Mouse (Mus musculus) stomach, embryonic 15.5 days (tissue): ENCODE data around the gene Hist1h2ah. TPM values are rescaled to one million over a fixed set of nuclear protein-coding genes. Genes with fewer than 3 reads are reported as not detected.
A peak's percentile ranks its signal among the peaks of the same experiment; 100 is the strongest.
"Not testable (repeated sequence)": the region's sequence is repeated elsewhere in the genome, so short reads cannot be mapped to it uniquely, and the experiment has no call there.

Experiments
- ATAC-seq: fragments of 200-750 bp; cut with Nextera tagmentation; 2 replicates; pipeline ENCODE4 v1.8.0; 2017; ENCODE audit warnings: low read depth, moderate number of reproducible peaks, moderate TSS enrichment; ENCODE audit not compliant: insufficient read depth, low FRiP score
- H3K27ac ChIP-seq: fragments of 300-500 bp; sonication (generic); 2 replicates; pipeline ENCODE4 v1.5.1; 2015; ENCODE audit warnings: mild to moderate bottlenecking, inconsistent platforms
- H3K27me3 ChIP-seq: fragments of 300-500 bp; sonication (generic); replicated peaks from 2 replicates; pipeline ENCODE4 v1.6.1; 2015; ENCODE audit warnings: inconsistent platforms
- H3K36me3 ChIP-seq: fragments of 300-500 bp; sonication (generic); 2 replicates; pipeline ENCODE4 v1.6.1; 2015; ENCODE audit warnings: inconsistent platforms
- H3K4me1 ChIP-seq: fragments of 300-500 bp; sonication (generic); 2 replicates; pipeline ENCODE4 v1.6.1; 2015; ENCODE audit warnings: inconsistent platforms
- H3K4me2 ChIP-seq: fragments of 300-500 bp; sonication (generic); 2 replicates; pipeline ENCODE4 v1.6.1; 2015; ENCODE audit warnings: mild to moderate bottlenecking, inconsistent platforms
- H3K4me3 ChIP-seq: fragments of 300-500 bp; sonication (generic); replicated peaks from 2 replicates; pipeline ENCODE4 v1.5.1; 2015; ENCODE audit warnings: inconsistent platforms
- H3K9ac ChIP-seq: fragments of 300-500 bp; sonication (generic); 2 replicates; pipeline ENCODE4 v1.6.1; 2015; ENCODE audit warnings: inconsistent platforms
- H3K9me3 ChIP-seq: fragments of 300-500 bp; sonication (generic); 2 replicates; pipeline ENCODE4 v1.6.1; 2016; ENCODE audit warnings: inconsistent platforms
- WGBS: fragments of 180-500 bp; shearing (Covaris S2); methylation state at CpG from one replicate; pipeline ENCODE4 v1.1.7; 2015; 5-methylcytosine and 5-hydroxymethylcytosine counted together
- polyA plus RNA-seq: library from polyadenylated mRNA; unstranded; fragments of >200 nt; fragmentation: Nextera tagmentation; extraction: Ambion mirVana; gene quantifications from 2 replicates; pipeline ENCODE4 v1.2.1, GENCODE M21; 2015

Gene Hist1h2ah
- 4.9 and 13.3 TPM in 2 replicates for polyA plus RNA-seq

DNA sequence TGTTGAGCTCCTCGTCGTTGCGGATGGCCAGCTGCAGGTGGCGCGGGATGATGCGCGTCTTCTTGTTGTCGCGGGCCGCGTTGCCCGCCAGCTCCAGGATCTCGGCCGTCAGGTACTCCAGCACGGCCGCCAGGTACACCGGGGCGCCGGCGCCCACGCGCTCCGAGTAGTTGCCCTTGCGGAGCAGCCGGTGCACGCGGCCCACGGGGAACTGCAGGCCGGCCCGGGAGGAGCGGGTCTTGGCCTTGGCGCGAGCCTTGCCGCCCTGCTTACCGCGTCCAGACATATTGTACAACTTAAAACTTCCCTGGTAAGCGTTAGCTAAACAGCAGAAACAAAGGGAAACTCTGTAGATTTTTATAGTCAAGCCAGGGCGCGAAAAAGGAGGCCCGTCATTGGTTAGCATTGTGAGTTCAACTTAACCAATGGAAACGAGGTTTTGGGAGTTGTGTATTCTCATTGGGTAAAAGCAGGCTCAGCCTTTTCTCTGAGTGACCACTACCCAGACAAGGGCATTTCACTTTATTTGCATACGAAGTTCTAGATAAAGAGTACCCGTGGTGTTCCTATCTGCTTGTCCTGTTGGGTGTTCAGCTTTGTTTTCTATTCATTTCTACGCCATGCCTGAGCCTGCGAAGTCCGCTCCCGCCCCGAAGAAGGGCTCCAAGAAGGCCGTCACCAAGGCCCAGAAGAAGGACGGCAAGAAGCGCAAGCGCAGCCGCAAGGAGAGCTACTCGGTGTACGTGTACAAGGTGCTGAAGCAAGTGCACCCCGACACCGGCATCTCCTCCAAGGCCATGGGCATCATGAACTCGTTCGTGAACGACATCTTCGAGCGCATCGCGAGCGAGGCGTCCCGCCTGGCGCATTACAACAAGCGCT lies at the start of gene Hist1h2ah, which contains the start of gene Hist1h2bk:
Gene Hist1h2ah (minus strand): TSS at position 302 of the 882 bp plus-strand sequence.
Gene Hist1h2bk (plus strand): TSS at position 604 of the 882 bp plus-strand sequence.
- peak within 1 kb of the TSS; percentile 37 for H3K9ac ChIP-seq
- peak within 1 kb of the TSS; percentile 45 for H3K4me3 ChIP-seq
- H3K4me1 ChIP-seq = peaks cover 10% of the 10 kb centered on the region
- not testable (repeated sequence) for H3K36me3 ChIP-seq, H3K27me3 ChIP-seq, H3K9me3 ChIP-seq
- peak; percentile 97 for ATAC-seq
- WGBS = under 1% methylated on average over 22 of the region's 69 CpGs
- H3K27ac ChIP-seq = peak within 1 kb of the TSS; percentile 88
- peak within 1 kb of the TSS; percentile 64 for H3K4me2 ChIP-seq

DNA sequence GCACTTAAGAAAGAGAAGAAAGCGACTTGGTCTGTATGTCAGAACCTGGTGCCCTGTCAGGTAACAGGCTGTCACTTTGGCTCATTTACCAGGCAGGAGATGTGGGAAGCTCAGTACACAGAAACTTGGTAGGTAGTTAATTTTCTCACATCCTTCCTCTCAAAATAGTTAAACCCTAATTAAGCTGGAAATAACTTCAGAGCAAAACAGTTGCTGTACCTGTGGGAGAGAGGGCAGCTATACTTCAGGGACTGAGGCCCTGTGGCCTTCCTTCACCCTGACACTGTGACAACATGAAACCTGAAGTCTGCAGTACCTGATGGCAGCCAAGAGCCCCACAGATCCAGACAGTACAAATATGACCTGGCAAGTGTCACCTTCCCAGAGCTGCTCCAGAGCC lies 48.8 kb upstream of the Hist1h2ah start, which contains the start of gene Vmn1r188:
Gene Vmn1r188 (plus strand): TSS at position 301 of the 400 bp plus-strand sequence.
- H3K27ac ChIP-seq, H3K4me2 ChIP-seq, H3K4me1 ChIP-seq, H3K9me3 ChIP-seq, H3K4me3 ChIP-seq, H3K36me3 ChIP-seq, ATAC-seq, H3K9ac ChIP-seq, H3K27me3 ChIP-seq: not testable (repeated sequence)
- 76% methylated on average over 1 of the region's 1 CpGs for WGBS

DNA sequence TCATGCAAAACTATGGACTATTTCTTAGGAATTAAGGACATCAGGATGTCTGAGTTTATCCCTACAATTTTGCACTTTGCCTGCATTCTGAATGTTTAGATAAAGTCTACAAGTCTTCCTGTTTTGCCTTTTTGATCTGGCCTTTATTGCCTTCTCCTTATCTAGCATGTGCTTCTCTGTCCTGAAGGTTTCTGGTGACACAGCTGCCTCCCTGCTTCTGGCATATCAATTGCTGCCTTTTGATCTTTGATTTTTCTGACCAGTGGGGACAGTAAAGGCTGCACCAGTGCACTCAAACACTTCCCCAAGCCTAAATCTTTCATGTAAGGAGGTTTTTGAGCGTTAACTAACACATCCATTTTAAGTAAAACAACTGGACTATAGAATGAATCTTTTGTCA lies 28.1 kb upstream of the Hist1h2ah start:
- ATAC-seq = no peak
- 56% methylated on average over 1 of the region's 1 CpGs for WGBS

GRCm38 (mm10) chr13:22061422-22061821 lies 26.1 kb upstream of the Hist1h2ah start:
- WGBS = 63% methylated on average over 1 of the region's 1 CpGs
- Histone ChIP-seq H3K9ac (no peak overlapping the region), H3K4me2 (no peak overlapping the region), H3K4me3 (no peak overlapping the region), H3K4me1 (no peaks in the 10 kb centered on the region), H3K36me3 (no peaks in the 10 kb centered on the region), H3K27ac (no peak overlapping the region), H3K9me3 (no peaks in the 10 kb centered on the region), H3K27me3 (no peaks in the 10 kb centered on the region)
- no peak for ATAC-seq

More for the DNA sequence above, 28.1 kb upstream of the Hist1h2ah start:
- Histone ChIP-seq H3K27me3 (no peaks in the 10 kb centered on the region), H3K4me1 (no peaks in the 10 kb centered on the region), H3K4me2 (no peak overlapping the region), H3K36me3 (no peaks in the 10 kb centered on the region), H3K4me3 (no peak overlapping the region), H3K27ac (no peak overlapping the region), H3K9me3 (no peaks in the 10 kb centered on the region), H3K9ac (no peak overlapping the region)

GRCm38 (mm10) chr13:22053754-22054153 lies 18.4 kb upstream of the Hist1h2ah start:
- Histone ChIP-seq H3K4me2 (no peak overlapping the region), H3K4me3 (no peak overlapping the region), H3K9ac (no peak overlapping the region), H3K4me1 (no peaks in the 10 kb centered on the region), H3K27ac (no peak overlapping the region), H3K27me3 (no peaks in the 10 kb centered on the region), H3K9me3 (no peaks in the 10 kb centered on the region), H3K36me3 (no peaks in the 10 kb centered on the region)
- no peak for ATAC-seq
- WGBS = 96% methylated on average over 1 of the region's 1 CpGs

DNA sequence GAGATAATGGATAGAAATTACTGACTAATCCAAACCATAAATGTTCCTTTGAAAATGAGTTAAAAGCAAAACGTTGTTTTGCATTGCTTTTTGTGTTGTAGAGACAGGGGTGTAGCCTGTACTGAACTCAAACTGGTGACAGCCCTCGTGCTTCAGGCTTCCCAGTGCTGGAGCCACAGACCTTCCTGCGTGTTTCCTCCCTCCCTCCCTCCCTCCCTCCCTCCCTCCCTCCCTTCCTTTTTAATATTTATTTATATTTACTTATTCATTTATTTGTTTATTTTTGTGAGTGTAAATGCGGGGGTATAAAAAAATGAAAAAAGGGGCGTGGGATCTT lies 16.1 kb upstream of the Hist1h2ah start:
- Histone ChIP-seq H3K4me1 (no peaks in the 10 kb centered on the region), H3K4me3 (peak overlapping the region; percentile 53), H3K4me2 (peak overlapping the region; percentile 68), H3K27ac (peak overlapping the region; percentile 87; the same call in 1 of the 2 replicates), H3K27me3 (no peaks in the 10 kb centered on the region), H3K36me3 (no peaks in the 10 kb centered on the region), H3K9ac (no peak overlapping the region), H3K9me3 (no peaks in the 10 kb centered on the region)
- 11% methylated on average over 5 of the region's 5 CpGs for WGBS
- no peak for ATAC-seq

- under 1% methylated on average over 52 of the region's 52 CpGs for WGBS
- ATAC-seq = peak; percentile 95
- Histone ChIP-seq H3K4me3 (peak overlapping the region; percentile 53), H3K9ac (peak overlapping the region; percentile 45; the same call in 1 of the 2 replicates), H3K4me2 (peak overlapping the region; percentile 68), H3K36me3 (no peaks in the 10 kb centered on the region), H3K27ac (peak overlapping the region; percentile 87), H3K27me3 (no peaks in the 10 kb centered on the region), H3K9me3 (no peaks in the 10 kb centered on the region), H3K4me1 (no peaks in the 10 kb centered on the region)
These were observed 15.5 kb upstream of the Hist1h2ah start for GRCm38 (mm10) chr13:22050591-22051522.

GRCm38 (mm10) chr13:22049737-22050440 lies 14.5 kb upstream of the Hist1h2ah start:
- H3K9ac ChIP-seq = no peak overlapping the region
- no peak for ATAC-seq
- H3K36me3 ChIP-seq = no peaks in the 10 kb centered on the region
- peak overlapping the region; percentile 68 for H3K4me2 ChIP-seq
- no peaks in the 10 kb centered on the region for H3K9me3 ChIP-seq
- no peaks in the 10 kb centered on the region for H3K27me3 ChIP-seq
- peak overlapping the region; percentile 53 for H3K4me3 ChIP-seq
- WGBS = 1% methylated on average over 14 of the region's 14 CpGs
- no peaks in the 10 kb centered on the region for H3K4me1 ChIP-seq
- peak overlapping the region; percentile 87 for H3K27ac ChIP-seq

DNA sequence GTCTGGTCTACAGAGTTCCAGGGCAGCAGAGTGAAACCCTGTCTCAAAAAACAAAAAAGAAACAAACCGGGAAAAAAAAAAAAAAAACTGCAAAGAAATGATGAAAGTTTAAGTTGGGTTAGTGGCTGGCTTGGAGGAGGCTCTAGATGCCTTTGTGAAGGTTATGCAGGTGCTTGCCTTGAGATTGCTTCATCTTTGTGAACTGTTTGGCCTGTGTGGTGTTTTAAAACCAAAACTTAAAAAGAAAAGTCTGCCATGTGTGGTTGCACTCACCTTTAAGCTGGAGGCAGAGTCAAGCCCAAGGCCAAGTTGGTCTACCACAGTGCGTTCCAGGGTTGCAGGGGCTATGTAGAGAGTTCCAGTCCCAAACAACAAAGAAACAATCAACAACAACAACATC lies 13.7 kb upstream of the Hist1h2ah start:
- H3K4me3 ChIP-seq = no peak overlapping the region
- ATAC-seq = no peak
- WGBS = 90% methylated on average over 2 of the region's 2 CpGs

DNA sequence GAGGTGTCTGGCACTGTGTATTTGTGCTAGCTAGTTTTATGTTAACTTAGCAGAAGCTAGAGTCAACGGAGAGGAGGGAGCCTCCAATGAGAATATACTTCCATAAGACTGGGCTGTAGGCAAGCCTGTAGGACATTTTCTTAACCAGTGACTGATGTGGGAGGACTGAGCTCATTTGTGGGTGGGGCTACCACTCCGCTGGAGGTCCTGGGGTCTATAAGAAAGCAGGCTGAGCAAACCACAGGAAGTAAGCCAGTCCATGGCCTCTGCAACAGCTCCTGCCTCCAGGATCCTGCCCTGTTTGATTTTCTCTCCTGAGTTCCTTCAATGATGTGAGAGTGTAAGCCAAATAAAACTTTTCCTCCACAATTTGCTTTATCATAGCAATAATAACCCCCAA lies 9.9 kb upstream of the Hist1h2ah start:
- Histone ChIP-seq H3K9me3 (no peaks in the 10 kb centered on the region), H3K27ac (no peak overlapping the region), H3K9ac (no peak overlapping the region), H3K4me2 (no peak overlapping the region), H3K4me3 (no peak overlapping the region), H3K27me3 (no peaks in the 10 kb centered on the region), H3K4me1 (peaks cover 7% of the 10 kb centered on the region; the same call in 1 of the 2 replicates), H3K36me3 (no peaks in the 10 kb centered on the region)
- WGBS = 45% methylated on average over 2 of the region's 2 CpGs
- ATAC-seq = no peak

More for the DNA sequence above, 13.7 kb upstream of the Hist1h2ah start:
- H3K9ac ChIP-seq = no peak overlapping the region
- no peaks in the 10 kb centered on the region for H3K36me3 ChIP-seq
- no peak overlapping the region for H3K27ac ChIP-seq
- H3K4me2 ChIP-seq = no peak overlapping the region
- H3K9me3 ChIP-seq = no peaks in the 10 kb centered on the region
- no peaks in the 10 kb centered on the region for H3K27me3 ChIP-seq
- no peaks in the 10 kb centered on the region for H3K4me1 ChIP-seq

DNA sequence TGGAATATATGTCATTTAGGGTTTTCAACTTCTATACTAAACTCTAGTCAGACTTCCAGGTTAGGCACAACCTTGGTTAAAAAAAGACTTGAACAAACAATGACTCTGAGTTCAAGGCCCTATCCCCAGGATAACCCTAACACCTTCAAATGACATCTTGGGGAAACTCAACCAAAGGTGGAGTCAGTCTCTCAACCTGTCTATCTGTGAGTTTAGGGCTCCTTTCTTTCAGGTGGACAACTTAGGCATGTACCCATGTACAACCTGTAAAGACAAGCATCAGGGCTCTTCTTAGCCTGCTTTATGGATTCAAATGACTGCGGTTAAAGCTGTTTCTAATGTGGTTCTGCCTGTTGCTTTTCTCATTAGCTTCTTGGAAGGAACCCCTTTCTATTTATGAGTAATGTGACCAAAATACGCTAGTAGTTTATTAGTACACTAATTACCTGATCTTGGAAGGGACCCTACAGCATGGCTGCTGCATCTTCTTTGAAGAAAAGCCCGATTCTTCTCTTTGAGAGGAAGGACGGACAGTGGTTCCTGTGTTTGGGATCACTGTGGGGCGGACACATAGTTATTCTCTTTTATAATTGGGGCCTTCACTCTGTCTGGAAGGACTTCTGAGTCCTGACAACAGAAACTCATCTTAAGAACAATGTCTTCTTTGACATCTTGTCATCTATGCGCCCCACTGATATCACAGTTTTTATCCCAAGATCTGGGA lies 9.2 kb upstream of the Hist1h2ah start:
- H3K9ac ChIP-seq = no peak overlapping the region
- no peak overlapping the region for H3K4me3 ChIP-seq
- H3K9me3 ChIP-seq = no peaks in the 10 kb centered on the region
- peaks cover 8% of the 10 kb centered on the region; the same call in 1 of the 2 replicates for H3K4me1 ChIP-seq
- H3K27me3 ChIP-seq = no peaks in the 10 kb centered on the region
- WGBS = 81% methylated on average over 6 of the region's 6 CpGs
- no peak for ATAC-seq
- no peaks in the 10 kb centered on the region for H3K36me3 ChIP-seq
- H3K27ac ChIP-seq = peak overlapping the region; percentile 85
- H3K4me2 ChIP-seq = peak overlapping the region; percentile 62; the same call in 1 of the 2 replicates
